Mouse (Mus musculus) bone marrow, adult 2 months (tissue): ENCODE results near the gene Hnf4a.

Experiments used
- CTCF ChIP-seq: fragments of 200-500 bp; IDR thresholded peaks from 2 replicates; pipeline ENCODE4 v1.5.1; 2011; ENCODE audit warnings: low read length, control low read depth; ENCODE audit not compliant: control insufficient read depth, insufficient read depth
- POLR2A ChIP-seq: fragments of 200-500 bp; IDR thresholded peaks from 2 replicates; pipeline ENCODE4 v1.6.1; 2011; ENCODE audit warnings: low read depth, mild to moderate bottlenecking, control low read depth, low read length, borderline replicate concordance; ENCODE audit not compliant: control insufficient read depth

DNA sequence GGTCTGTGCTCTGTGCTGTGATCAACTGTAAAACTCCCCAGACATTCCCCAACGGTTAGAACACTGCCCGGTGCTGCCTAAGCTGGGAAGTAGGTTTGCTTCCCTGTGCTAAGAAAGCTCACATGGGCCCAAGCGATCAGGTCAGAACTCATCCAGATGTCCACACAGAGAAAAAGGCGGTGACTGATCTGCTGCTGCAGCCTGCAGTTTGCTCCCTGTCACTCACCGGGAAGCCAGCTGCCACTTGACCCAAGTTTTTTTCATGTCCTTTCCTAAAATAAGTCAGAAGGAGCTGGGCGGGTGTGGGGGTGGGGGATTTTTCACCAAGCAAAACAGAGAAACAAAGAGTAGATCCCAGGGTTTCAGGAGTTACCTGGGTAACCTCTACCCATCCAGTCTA lies 42.0 kb upstream of the Hnf4a start:
- TF ChIP-seq CTCF (no peak), POLR2A (no peak)
